Mouse (Mus musculus): ENCODE data around the gene Snx8.

Gene Snx8

DNA sequence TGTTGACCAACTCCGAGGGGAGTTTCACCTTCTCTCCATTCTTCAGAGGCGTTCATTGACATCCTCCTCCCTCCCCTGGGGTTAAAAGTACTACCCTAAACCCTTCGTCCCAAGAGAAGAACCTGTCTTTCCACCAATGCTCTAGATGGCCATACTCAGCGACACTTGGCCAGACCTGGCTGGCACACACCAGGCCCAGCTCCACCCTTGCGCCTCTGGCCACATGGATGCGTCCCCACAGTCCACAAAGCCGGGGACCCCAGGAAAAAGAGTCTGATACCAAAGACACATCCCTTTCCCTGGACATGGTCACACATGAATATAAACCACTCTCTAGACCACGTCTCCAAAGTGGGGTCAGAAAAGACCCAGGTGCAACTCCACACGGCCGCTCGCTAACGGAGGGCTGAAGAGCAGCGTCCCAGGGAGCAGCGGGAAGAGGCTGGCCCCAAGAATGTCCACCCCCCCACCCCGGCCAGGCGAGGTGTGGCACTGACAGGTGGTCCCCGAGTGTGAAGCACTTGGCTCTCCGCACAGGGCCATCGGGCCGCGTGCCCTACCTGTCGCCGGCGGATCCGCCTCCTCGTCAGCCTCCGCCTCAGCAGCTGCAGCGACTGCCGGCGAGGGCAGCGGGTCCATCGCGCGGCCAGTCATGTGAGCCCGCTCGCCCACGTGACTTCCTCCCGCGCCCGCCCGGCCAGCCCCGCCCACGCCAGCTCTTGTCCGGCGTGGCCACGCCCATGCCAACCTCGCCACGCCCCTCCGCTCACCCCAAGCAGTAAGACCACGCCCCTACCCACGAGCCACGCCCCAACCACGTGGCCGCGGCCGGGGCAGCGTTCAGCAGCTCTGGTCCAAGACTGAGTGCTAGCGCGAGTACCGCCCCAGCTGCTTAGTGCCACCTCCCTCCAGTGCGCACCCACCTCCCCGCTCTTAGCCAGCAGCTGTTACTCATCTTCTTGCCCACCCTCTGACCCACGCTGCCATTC, at the start of gene Snx8:
Snx8 (minus strand) TSS at position 675 of the 989 bp plus-strand sequence.
- DNase-seq (ENCODE audit: extremely low read depth, low read depth), result peak; percentile 71

DNA sequence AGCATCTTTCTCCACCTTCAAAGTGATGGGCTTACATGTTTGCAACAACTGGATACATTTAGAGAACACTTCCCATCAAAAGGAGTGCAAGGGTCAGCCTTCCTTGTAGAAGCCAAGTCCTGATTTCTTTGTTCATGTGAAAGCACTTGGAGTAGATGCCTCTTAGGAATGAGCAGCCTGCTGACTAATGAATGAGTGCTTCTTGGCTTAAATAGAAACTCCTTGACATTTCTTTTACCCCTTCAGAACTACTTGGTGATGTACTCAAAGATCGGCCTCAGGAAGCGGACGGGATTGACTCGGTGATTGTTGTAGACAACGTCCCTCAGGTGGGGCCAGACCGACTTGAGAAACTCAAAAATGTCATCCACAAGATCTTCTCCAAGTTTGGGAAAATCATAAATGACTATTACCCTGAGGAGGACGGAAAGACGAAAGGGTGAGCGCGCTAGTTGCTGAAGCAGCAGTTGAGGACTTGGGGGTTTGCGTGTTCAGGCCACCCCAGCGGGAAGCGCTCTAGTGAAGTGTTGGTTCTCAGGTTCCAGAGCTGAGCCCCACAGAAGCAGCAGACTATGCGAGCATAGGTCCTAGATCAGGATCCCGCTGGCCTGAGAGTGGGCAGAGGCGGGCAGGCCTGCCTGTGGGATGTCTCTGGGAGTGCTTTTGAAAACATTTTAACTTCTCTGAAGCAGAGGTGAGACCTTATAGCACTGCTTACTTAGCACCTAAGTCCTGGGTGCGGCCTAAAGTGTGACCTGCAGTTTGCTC, 36.1 kb upstream of the Snx8 start:
- no peak for DNase-seq (ENCODE audit: extremely low read depth, low read depth)

DNA sequence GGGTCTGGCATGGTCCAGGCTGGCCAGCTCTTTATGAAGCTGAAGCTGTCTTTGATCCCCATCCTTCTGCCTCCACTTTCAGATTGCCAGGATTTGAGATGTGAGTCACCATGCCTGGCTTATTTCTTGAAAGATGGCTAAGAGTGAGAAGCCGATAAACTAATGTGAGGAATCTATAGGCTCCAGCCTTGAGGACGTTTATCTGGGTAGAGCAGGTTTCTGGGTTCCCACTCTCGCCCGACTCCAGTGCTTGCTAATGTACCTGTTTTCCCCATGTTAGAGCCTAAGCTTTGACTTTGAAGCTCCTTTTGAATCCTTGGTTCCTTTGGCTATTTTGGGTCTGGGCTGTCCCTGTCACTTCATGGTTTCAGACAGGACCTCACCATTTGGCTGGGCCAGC, 31.6 kb upstream of the Snx8 start:
- peak; percentile 33 for DNase-seq (ENCODE audit: extremely low read depth, low read depth)

DNA sequence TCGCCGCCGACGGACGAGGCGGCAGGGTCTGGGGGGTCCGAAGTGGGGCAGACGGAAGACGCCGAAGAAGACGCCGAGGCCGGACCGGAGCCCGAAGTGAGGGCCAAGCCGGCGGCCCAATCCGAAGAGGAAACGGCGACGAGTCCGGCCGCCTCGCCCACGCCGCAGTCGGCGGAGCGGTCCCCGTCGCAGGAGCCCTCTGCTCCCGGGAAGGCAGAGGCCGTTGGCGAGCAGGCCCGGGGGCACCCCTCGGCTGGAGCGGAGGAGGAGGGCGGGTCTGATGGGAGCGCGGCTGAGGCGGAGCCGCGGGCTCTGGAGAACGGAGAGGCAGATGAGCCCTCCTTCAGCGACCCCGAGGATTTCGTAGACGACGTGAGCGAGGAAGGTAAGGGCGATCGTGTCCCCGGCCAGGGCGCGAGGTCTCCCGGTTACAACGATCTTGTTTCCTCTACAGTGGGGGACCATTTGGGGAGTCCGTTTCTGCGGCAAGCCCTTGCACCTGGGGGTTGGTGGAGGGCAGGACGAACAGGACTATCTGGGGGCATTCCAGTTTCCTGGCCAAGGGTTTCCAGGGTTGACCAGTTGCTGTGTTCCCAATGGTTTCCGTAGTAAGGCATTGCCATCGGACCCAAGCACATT, 30.5 kb upstream of the Snx8 start:
- DNase-seq (ENCODE audit: extremely low read depth, low read depth), result no peak

DNA sequence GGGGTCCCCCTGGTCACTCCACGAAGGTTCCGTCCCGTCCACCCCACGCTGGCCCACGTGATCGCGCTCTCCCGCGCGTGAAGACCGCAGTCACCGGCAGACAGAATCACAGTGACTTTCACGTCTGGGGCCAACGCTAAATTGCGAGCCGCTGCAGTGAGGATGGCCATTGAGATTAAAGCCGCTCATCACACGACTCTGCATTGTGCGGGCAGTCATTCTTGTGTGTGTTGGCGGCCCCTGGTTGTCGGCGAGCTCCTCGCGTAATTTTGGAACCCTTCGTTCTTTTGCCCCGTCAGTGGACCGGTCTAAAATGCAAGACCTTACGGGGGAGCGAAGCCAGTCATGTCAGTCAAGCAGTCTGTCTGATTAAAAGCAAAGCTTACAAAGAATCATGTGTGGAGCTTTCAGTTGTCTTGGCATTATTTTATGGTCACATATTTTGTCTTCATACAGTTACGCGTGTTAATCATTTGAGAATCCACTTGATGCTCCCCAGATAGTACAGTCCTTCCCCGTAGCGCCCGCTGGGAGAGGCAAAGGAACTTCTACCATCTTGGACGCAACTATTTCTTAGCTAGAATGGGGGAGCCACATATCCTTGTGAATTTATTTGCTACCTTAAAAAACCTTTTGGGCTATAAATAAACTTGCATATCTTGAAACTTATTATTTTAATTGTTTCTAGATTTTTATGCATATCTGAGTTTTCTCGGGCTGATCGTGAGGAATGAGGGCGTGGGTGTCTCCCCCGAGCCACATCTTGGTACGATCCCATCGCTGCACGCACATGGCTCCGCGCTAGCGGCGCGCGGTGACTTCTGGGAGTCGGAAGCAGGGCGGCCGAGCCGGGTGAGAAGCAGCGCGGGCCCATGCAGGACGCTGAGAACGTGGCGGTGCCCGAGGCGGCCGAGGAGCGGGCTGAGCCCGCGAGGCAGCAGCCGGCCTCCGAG, 29.7 kb upstream of the Snx8 start, which contains the start of gene Eif3b:
Eif3b (plus strand) TSS at position 840 of the 953 bp plus-strand sequence.
- DNase-seq (ENCODE audit: extremely low read depth, low read depth), result peak; percentile 88

DNA sequence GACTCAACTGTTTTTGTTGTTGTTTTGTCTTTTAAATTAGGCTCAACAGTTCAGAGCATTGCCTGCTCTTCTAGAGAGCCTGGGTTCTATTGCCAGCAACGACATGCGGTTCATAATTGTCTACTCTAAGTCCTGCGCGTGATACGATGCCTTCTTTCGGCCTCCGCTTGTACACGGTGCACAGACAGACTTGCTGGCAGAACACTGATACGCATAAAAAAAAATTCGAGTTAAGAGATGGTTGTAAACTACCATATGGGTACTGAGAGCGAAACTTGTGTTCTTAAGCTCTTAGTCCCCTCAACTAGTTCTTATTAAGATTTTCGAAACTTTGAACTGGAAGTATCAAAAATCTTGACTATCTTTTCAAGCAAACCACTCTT, 29.0 kb upstream of the Snx8 start:
- peak; percentile 39 for DNase-seq (ENCODE audit: extremely low read depth, low read depth)

DNA sequence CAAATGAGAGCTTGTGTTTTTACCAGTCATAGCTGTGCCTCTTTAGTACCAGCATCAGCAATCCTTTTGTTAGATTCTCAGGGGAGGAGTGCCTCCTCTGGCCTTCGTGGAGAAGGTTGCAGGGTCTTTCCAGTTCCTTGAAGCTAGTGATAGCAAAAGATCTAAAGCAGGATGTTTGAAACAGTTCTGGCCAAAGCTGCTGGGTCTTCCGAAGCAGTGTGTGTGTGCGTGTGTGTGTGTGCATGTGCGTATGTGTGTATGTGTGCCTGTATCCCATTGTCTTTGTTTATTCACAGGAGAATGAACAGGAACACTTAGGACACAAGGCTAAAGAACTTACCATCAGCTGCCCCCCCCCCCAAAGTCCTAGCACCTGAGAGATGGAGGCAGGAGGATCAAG, 25.6 kb upstream of the Snx8 start:
- no peak for DNase-seq (ENCODE audit: extremely low read depth, low read depth)

DNA sequence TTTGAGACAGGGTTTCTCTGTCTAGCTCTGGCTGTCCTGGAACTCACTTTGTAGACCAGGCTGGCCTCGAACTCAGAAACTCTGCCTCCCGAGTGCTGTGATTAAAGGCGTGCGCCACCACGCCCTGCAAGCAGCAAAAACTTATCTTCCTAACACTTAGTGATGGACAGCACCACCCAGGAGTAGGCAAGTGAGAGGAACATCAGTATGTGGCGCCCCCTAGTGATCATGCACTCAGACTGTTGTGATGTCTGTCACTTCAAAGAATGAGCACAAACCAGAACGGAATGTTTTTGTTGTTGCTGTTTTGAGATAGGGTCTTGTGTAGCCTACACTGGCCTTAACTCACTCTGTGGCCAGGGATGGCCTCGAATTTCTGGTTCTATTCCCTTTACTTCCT, 22.3 kb upstream of the Snx8 start:
- DNase-seq (ENCODE audit: extremely low read depth, low read depth), result peak; percentile 69

DNA sequence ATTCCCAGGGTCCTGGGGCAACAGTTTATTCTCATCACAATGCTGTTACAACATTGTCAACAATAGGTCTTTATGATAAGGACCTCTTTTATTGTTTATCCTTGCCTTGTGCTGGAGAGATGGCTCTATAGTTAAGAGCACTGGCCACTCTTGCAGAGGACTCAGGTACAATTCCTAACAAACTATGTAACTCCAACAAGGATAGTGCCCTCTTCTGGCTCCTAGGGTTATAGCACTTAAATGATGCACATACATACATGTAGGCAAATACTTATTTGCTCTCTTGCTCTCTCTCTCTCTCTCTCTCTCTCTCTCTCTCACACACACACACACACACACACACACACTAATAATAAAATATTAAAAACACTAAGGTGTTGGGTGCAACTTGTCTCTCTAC, 19.7 kb upstream of the Snx8 start:
- no peak for DNase-seq (ENCODE audit: extremely low read depth, low read depth)

DNA sequence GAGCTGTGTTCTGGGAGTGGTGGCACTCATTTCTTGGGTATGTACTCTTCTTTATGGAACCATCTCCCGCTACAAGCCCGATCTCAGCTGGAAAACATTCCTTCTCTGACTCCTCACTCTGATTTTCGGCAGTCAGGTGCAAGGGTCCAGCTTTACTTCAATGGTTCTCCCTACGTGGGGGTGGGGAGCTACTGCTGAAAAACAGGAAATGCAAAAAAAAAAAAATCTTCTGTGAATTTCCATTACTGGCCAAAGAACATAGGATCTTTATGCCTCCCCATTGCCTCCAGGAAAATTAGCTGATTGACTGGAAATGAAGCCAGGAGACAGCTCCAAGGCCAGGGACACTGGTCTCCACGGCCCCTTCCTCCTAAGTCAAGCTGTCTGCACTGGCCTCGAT, 17.6 kb upstream of the Snx8 start:
- DNase-seq (ENCODE audit: extremely low read depth, low read depth), result no peak

DNA sequence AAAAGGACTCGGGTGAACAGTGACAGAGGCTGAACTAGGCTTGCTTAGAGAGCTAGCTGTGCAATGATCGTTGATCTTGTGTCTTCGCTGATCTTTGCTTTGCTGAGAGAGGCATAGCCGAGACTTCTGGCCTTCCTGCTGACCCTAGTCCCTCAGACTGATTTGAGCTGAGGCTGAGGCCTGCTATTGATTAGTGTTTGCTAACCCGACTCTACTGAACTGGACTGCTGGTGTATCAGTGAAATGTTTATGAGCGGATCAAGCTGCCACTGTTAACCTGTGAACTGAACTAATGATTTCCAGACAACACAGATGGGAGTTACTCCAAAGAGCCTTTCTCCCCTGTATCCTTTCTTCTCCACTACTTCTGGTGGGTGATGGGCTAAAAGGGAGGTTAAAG, 16.1 kb upstream of the Snx8 start:
- no peak for DNase-seq (ENCODE audit: extremely low read depth, low read depth)

DNA sequence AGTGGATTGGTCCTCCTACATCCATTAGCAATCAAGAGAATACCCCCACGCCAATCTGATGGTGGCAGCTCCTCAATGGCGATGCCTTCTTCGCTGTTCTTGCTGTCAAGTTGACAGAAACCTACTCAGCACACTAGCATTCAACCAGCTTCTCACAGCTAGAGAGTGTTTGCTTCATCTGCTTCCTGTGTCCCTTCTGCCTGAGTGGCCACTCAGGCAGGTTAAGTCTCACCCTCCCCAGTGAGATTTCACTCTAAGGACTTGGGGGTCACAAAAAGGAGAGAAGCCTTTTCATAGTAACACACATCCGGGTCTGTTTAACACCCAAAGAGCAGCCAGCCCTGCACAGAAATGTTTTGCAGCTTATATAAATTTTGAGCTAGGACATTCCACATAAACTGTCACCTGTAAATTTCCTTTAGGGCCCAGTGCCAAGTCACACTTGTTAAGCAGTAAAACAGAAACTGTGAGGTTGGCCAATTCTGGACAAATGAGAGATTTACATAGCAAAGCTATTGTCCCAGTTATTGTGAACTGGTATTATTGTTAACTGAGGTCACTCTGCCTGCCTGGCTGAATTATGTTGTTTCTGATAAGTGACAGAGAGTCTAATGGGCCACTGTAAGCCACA, 13.7 kb upstream of the Snx8 start:
- no peak for DNase-seq (ENCODE audit: extremely low read depth, low read depth)

DNA sequence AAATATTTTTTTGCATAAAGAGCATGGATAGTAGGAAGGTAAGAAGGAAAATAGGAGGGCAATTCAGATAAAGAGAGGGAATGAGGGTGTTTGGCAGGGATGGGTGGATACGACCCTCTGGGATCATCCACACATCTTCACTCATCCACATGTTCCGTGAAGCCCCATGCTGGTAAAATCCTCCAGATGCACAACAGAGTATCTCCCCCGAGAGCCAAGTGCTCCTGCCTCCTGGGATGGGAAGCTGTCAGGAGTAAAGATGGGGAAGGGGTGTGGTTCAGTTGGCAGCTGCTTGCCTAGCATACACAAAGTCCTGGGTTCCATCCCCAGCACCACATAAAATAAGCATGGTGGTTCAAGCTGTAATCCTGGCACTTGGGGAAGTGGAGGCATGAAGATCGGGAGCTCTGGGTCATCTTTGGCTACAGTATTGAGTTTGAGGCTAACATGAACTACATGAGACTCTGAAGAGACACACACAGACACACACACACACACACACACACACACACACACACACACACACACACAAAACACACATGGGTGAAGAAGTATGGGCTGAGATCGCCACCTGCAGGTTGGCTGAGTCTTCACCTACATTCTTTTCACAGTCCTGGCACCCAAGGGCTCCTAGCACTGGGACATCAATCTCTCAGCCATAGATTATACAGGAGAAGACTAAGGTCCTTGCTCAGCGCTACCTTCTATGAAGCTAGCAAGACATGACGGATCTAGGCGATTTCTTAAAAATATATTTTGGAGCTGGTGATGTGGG, 7.3 kb upstream of the Snx8 start:
- no peak for DNase-seq (ENCODE audit: extremely low read depth, low read depth)

DNA sequence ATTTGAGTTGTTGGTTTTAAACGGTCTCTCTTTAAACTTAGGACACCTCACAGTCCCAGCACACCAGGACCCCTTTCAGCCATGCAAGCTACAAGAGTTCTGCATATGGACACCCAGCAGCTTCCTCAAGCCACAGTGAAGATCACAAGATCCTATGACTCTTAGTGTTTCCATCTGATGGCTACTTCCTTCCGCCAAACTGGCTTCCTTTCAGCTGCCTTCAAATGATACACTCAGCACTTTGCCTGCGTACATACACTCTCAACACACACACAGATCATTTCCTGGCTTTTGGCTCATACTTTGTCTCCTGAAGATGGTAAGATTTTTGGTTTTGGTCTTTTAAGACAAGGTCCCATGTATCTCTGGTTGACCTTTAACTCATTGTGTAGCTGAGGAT, 3.6 kb upstream of the Snx8 start:
- DNase-seq (ENCODE audit: extremely low read depth, low read depth), result no peak

DNA sequence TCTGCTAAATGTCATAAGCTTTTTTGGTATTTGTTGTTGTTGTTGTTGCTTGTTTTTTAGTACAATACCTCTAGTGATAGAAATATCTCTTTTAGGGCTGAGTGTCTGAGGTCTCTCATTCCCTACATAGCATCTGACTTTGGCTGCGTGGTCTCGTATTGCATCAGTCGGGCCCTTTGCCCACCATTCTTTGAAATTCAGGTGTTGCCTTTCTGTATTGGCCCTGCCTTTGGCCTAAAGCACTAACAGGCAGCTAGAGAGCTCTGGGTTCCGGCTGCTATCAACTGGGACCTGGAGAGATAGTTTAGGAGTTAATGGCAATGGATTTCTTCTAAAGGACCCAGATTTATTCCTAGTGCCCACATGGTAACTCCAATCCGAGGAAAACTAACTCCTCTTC, 2.9 kb upstream of the Snx8 start:
- no peak for DNase-seq (ENCODE audit: extremely low read depth, low read depth)

DNA sequence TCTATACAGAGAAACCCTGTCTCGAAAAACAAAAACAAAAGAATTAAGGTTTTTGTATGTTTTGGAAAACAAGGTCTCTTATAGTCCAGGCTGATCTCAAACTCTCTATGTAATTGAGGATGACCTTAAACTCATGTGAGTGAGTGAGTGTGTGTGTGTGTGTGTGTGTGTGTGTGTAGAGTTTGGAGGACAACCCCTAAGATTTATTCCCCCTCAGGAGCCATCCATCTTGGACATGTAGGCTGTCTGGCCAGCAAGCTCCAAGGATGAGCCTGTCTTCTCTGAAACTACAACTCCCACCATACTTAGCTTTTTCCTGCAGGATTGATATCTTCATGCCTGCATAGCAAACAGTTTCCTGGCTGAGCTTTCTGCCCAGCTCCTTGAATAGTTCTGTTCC, 2.4 kb upstream of the Snx8 start:
- no peak for DNase-seq (ENCODE audit: extremely low read depth, low read depth)

DNA sequence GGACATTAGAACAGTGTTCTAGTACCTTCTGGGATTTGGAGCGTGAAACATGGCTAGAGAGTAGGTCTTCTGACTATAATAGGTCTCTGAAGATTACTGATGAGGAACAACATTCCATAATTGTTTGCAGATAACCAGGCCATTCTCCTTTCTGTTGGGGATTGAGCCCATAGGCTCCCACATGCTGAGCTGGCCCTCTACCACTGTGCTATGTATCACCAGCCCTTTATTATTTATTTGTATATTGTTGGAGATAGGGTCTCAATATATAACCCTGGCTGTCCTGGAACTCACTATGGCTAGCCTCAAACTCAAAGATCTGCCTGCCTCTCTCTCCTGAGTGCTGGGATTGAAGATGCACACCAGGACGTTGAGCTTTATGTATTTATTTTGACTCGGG, 585 bp upstream of the Snx8 start:
- no peak for DNase-seq (ENCODE audit: extremely low read depth, low read depth)

DNA sequence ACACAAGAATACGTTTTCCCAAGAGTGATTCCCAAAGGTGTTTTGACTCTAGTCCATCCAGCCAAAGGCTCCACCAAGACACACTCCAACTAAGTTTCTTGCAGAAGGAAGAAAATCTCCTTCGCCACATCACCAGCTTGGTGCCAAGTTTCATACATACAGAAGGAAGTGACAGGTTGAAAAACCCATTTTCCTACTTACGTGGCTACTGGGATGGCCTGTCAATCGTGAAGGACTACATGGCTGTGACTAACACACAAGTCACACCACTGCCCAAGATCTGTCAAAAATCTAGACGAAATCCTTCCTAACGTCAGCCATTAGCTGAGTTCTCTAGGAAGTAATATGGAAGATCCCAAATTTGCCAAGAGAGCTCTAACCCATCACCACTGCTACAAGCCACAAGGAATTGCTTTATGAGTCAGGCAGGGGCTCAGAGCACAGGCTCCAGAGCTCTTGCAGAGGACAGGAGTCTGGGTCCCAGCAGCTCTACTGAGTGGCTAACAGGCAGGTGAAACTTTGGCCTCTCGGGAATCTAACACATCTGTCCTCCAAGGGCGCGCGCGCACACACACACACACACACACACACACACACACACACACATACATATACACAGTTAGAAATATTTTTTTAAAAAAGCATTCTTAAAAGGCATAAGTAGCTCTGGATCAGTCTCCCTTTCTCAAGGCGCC, 1.1 kb downstream of the Snx8 start:
- no peak for DNase-seq (ENCODE audit: extremely low read depth, low read depth)

DNA sequence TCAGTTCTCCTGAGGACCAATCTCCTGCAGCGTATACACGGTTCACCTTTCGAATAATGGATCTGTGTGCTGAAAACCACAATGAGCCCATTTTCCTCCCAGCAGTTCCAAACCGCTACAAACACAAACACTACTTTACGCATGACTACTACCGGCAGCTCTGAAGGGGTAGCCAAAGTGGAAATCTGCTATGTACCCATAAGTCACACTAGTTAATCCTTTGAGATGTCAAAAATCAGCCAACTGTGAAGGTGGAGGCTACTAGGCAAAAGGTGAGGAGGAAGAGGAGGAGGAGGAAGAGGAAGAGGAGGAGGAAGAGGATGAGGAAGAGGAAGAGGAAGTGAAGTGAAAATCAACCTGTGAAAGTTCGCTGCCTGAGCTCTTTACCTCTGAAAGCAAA, 1.8 kb downstream of the Snx8 start:
- no peak for DNase-seq (ENCODE audit: extremely low read depth, low read depth)

Data from MEL-GATA-1-ER (cell line).